Mouse (Mus musculus): ENCODE data around the gene Ciao2b. TPM values are rescaled to one million over a fixed set of nuclear protein-coding genes. Genes with fewer than 3 reads are reported as not detected.
A peak's percentile ranks its signal among the peaks of the same experiment; 100 is the strongest.

The Ciao2b gene
- polyA plus RNA-seq, 1 experiment: 50.7 TPM

DNA sequence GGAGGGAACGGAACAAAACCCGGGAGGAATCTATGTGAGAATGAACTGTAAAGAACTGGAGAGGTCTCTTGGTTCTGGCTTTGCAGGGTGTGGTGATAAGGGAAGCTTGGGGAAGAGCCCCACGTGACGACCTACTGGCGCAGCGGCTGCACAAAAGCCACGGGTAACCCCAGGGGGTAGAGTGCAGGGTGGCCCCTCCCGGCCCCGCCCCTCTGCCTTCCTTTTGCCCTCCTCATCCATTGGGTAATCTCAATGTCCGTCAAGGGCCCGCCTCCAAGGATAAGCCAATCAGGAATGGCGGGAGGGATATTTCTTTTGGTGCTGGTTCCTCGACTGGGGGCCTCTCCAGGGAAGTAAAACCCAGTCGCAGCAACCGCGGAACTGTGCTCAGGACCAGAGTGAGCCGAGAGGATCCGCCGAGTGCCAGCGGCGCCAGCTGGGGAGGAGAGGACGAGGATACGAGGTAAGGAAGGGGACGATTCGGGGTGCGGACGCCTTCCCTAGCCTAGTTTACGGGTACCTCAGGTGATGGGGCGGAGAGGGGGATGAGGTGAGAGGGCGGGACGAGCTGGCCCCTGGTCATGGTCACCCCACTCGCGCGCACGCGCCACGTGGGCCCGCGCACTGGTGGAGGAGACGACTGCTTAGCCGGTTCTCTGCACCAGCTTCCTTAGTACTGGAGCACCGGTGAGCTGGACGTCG is 50.5 kb downstream of the Ciao2b start, which contains the start of gene Pdp2:
TSS of gene Pdp2 (plus strand) at position 319 of the 702 bp plus-strand sequence.
- Histone ChIP-seq H3K4me3 (ENCODE audit: insufficient read depth, low read length) (peak within 1 kb of the TSS; percentile 95), H3K27ac (ENCODE audit: insufficient read depth, low read depth, low read length) (peak within 1 kb of the TSS; percentile 90), H3K4me1 (ENCODE audit: control insufficient read depth, insufficient read depth, low read length) (peaks cover 17% of the 10 kb centered on the region)
- no peak; the same call in 1 of the 2 replicates for TF ChIP-seq POLR2A (IDR thresholded peaks at IDR 0.05; ENCODE audit: borderline replicate concordance, low read depth, low read length)
- no peak for TF ChIP-seq CTCF (IDR thresholded peaks at IDR 0.05; ENCODE audit: low read depth, low read length)

DNA sequence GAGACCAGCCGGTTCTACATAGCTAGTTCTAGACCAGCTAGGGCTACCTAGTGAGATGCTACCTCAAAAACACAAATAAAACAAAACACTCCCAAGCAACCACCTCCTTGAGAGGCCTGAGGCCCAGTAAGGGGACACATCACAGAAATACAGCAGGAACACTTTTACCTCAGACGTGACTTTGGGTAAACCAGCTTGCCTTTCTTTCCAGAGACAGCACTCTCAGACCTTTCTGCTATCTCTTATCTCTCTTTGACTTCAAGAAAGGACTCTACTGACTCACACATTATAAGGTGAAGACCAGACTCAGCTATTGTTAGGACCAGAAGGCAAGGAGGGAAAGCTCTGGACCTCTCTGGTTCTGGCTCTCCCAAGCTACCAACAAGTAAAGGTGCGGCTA is 51.5 kb downstream of the Ciao2b start:
- TF ChIP-seq POLR2A (IDR thresholded peaks at IDR 0.05; ENCODE audit: borderline replicate concordance, low read depth, low read length) (no peak), CTCF (IDR thresholded peaks at IDR 0.05; ENCODE audit: low read depth, low read length) (no peak)
- Histone ChIP-seq H3K27ac (ENCODE audit: insufficient read depth, low read depth, low read length) (no peak overlapping the region), H3K4me1 (ENCODE audit: control insufficient read depth, insufficient read depth, low read length) (peaks cover 9% of the 10 kb centered on the region), H3K4me3 (ENCODE audit: insufficient read depth, low read length) (no peak overlapping the region)

Other genes with a start within 250 kb of the Ciao2b start
- gene Cmtm4, start 246.2 kb downstream of the Ciao2b start, polyA plus RNA-seq (2012; ENCODE audit: insufficient read depth, insufficient read length, missing spikeins): 12.2 and 12.3 TPM in 2 replicates
- gene Dync1li2, start 198.9 kb downstream of the Ciao2b start, polyA plus RNA-seq (2012; ENCODE audit: insufficient read depth, insufficient read length, missing spikeins): 60.7 and 65.3 TPM in 2 replicates
- not detected in 2 replicates for gene Terb1, start 132.1 kb downstream of the Ciao2b start, polyA plus RNA-seq (2012; ENCODE audit: insufficient read depth, insufficient read length, missing spikeins)
- gene Nae1, start 107.3 kb downstream of the Ciao2b start, polyA plus RNA-seq (2012; ENCODE audit: insufficient read depth, insufficient read length, missing spikeins): 39.6 and 41.0 TPM in 2 replicates
- gene Car7, start 107.3 kb downstream of the Ciao2b start, polyA plus RNA-seq (2012; ENCODE audit: insufficient read depth, insufficient read length, missing spikeins): 0.72 and 1.7 TPM in 2 replicates
- 8.0 and 9.1 TPM in 2 replicates for gene Pdp2, start 50.5 kb downstream of the Ciao2b start, polyA plus RNA-seq (2012; ENCODE audit: insufficient read depth, insufficient read length, missing spikeins)
- gene Cdh16, start 17.6 kb downstream of the Ciao2b start, polyA plus RNA-seq (2012; ENCODE audit: insufficient read depth, insufficient read length, missing spikeins): not detected in 2 replicates
- 22.5 and 23.8 TPM in 2 replicates for gene Rrad, start 10.6 kb downstream of the Ciao2b start, polyA plus RNA-seq (2012; ENCODE audit: insufficient read depth, insufficient read length, missing spikeins)
- gene Ces2a, start 92.0 kb upstream of the Ciao2b start, polyA plus RNA-seq (2012; ENCODE audit: insufficient read depth, insufficient read length, missing spikeins): not detected in 2 replicates
- not detected in 2 replicates for gene Ces2b, start 189.6 kb upstream of the Ciao2b start, polyA plus RNA-seq (2012; ENCODE audit: insufficient read depth, insufficient read length, missing spikeins)
- gene Ces2c, start 205.1 kb upstream of the Ciao2b start, polyA plus RNA-seq (2012; ENCODE audit: insufficient read depth, insufficient read length, missing spikeins): not detected in 2 replicates

All from bone marrow macrophage, adult 2 months (primary cell).